Mouse (Mus musculus) kidney, adult 8-10 months (tissue): ENCODE results near the gene Nfyb.
A peak's percentile ranks its signal among the peaks of the same experiment; 100 is the strongest.

ENCODE experiments used
- DNase-seq, 2 experiments: peaks; one replicate each; pipeline ENCODE4 v3.0.0; 2022

Nfyb gene

GRCm38 (mm10) chr10:82763840-82764631 lies at the start of gene Nfyb:
Gene Nfyb (minus strand): TSS chr10:82764144.
- peak; percentile 97 for DNase-seq

GRCm38 (mm10) chr10:82811855-82812431 lies 48.0 kb upstream of the Nfyb start:
- peak; percentile 46 to 64 for DNase-seq

- DNase-seq: no peak
These were observed 45.4 kb upstream of the Nfyb start for GRCm38 (mm10) chr10:82809352-82809751.

- no peak for DNase-seq
These were observed 44.9 kb upstream of the Nfyb start for GRCm38 (mm10) chr10:82808891-82809290.

GRCm38 (mm10) chr10:82808155-82808554 lies 44.2 kb upstream of the Nfyb start:
- DNase-seq: no peak

- DNase-seq: peak in 1 of 2 experiments; percentile 45
These were observed 43.3 kb upstream of the Nfyb start for GRCm38 (mm10) chr10:82807238-82807637.

- no peak for DNase-seq
These were observed 42.5 kb upstream of the Nfyb start for GRCm38 (mm10) chr10:82806414-82806813.

- DNase-seq: peak; percentile 70 to 89
These were observed 41.2 kb upstream of the Nfyb start for GRCm38 (mm10) chr10:82805111-82805510.

GRCm38 (mm10) chr10:82804396-82804795 lies 40.5 kb upstream of the Nfyb start:
- DNase-seq: no peak

GRCm38 (mm10) chr10:82800094-82800493 lies 36.1 kb upstream of the Nfyb start:
- no peak for DNase-seq

- DNase-seq: no peak
These were observed 34.5 kb upstream of the Nfyb start for GRCm38 (mm10) chr10:82798312-82798933.

- DNase-seq: no peak
These were observed 33.2 kb upstream of the Nfyb start for GRCm38 (mm10) chr10:82797119-82797491.

GRCm38 (mm10) chr10:82796471-82797118 lies 32.7 kb upstream of the Nfyb start:
- DNase-seq: no peak

- DNase-seq: no peak
These were observed 31.8 kb upstream of the Nfyb start for GRCm38 (mm10) chr10:82795767-82796166.

GRCm38 (mm10) chr10:82795071-82795731 lies 31.3 kb upstream of the Nfyb start:
- DNase-seq: peak; percentile 57 to 78

GRCm38 (mm10) chr10:82792311-82792710 lies 28.4 kb upstream of the Nfyb start:
- no peak for DNase-seq

- no peak for DNase-seq
These were observed 27.8 kb upstream of the Nfyb start for GRCm38 (mm10) chr10:82791713-82792112.

GRCm38 (mm10) chr10:82790504-82790903 lies 26.6 kb upstream of the Nfyb start:
- DNase-seq: no peak

GRCm38 (mm10) chr10:82789181-82789580 lies 25.2 kb upstream of the Nfyb start:
- no peak for DNase-seq

GRCm38 (mm10) chr10:82782472-82782871 lies 18.5 kb upstream of the Nfyb start:
- no peak for DNase-seq

- DNase-seq: no peak
These were observed 16.9 kb upstream of the Nfyb start for GRCm38 (mm10) chr10:82780816-82781215.

GRCm38 (mm10) chr10:82780322-82780721 lies 16.4 kb upstream of the Nfyb start:
- no peak for DNase-seq

- DNase-seq: no peak
These were observed 15.9 kb upstream of the Nfyb start for GRCm38 (mm10) chr10:82779831-82780230.
